Mouse (Mus musculus) ES-Bruce4 (cell line): ENCODE data around the gene Gm28051. TPM values are rescaled to one million over a fixed set of nuclear protein-coding genes. Genes with fewer than 3 reads are reported as not detected.

Source experiments
- H3K27ac ChIP-seq: 2 replicates; pipeline ENCODE4 v1.5.1; 2012; ENCODE audit warnings: low read length, inconsistent platforms; ENCODE audit not compliant: insufficient read depth
- H3K27me3 ChIP-seq: 2 replicates; pipeline ENCODE4 v1.6.1; 2012; ENCODE audit warnings: mild to moderate bottlenecking, low read length, inconsistent platforms; ENCODE audit not compliant: control insufficient read depth, poor library complexity, insufficient read depth, severe bottlenecking
- H3K36me3 ChIP-seq: 2 replicates; pipeline ENCODE4 v1.6.1; 2012; ENCODE audit warnings: inconsistent platforms, mild to moderate bottlenecking, low read length, moderate library complexity; ENCODE audit not compliant: control insufficient read depth, poor library complexity, insufficient read depth, severe bottlenecking
- H3K4me1 ChIP-seq: one replicate; pipeline ENCODE4 v1.8.1; 2011; ENCODE audit warnings: low read length; ENCODE audit not compliant: control insufficient read depth, insufficient read depth
- H3K4me3 ChIP-seq: 2 replicates; pipeline ENCODE4 v1.5.1; 2011; ENCODE audit warnings: low read depth, mild to moderate bottlenecking, low read length
- H3K9ac ChIP-seq: 2 replicates; pipeline ENCODE4 v1.6.1; 2012; ENCODE audit warnings: low read depth, mild to moderate bottlenecking, inconsistent platforms; ENCODE audit not compliant: poor library complexity, severe bottlenecking
- H3K9me3 ChIP-seq: replicated peaks from 2 replicates; pipeline ENCODE4 v1.6.1; 2012; ENCODE audit warnings: mild to moderate bottlenecking, low read length, inconsistent platforms; ENCODE audit not compliant: control insufficient read depth, poor library complexity, insufficient read depth, severe bottlenecking
- CTCF ChIP-seq: IDR thresholded peaks from one replicate; pipeline ENCODE4 v1.8.1; 2011; ENCODE audit warnings: low read depth, low read length
- EP300 ChIP-seq: IDR thresholded peaks from 2 replicates; pipeline ENCODE4 v1.6.1; 2011; ENCODE audit warnings: low read depth, low read length; ENCODE audit not compliant: insufficient read depth
- POLR2A ChIP-seq: IDR thresholded peaks from one replicate; pipeline ENCODE4 v1.8.1; 2011; ENCODE audit warnings: low read length; ENCODE audit not compliant: insufficient read depth
- polyA plus RNA-seq: library from polyadenylated mRNA; stranded (reverse); fragments of >200 nt; gene quantifications from 2 replicates; pipeline ENCODE4 v1.2.4, GENCODE M21; 2011; ENCODE audit warnings: low read depth; ENCODE audit not compliant: missing spikeins, insufficient read depth, insufficient read length

Gene Gm28051
- polyA plus RNA-seq, 1 experiment: not detected

GRCm38 (mm10) chr12:102674123-102674522, 83.4 kb downstream of the Gm28051 start:
- Histone ChIP-seq H3K9ac (no peak overlapping the region), H3K36me3 (peaks cover 21% of the 10 kb centered on the region), H3K4me1 (peaks cover 11% of the 10 kb centered on the region), H3K27ac (no peak overlapping the region), H3K9me3 (no peaks in the 10 kb centered on the region), H3K4me3 (no peak overlapping the region), H3K27me3 (no peaks in the 10 kb centered on the region)
- TF ChIP-seq EP300: no peak
- no peak for TF ChIP-seq POLR2A
- TF ChIP-seq CTCF: no peak

DNA sequence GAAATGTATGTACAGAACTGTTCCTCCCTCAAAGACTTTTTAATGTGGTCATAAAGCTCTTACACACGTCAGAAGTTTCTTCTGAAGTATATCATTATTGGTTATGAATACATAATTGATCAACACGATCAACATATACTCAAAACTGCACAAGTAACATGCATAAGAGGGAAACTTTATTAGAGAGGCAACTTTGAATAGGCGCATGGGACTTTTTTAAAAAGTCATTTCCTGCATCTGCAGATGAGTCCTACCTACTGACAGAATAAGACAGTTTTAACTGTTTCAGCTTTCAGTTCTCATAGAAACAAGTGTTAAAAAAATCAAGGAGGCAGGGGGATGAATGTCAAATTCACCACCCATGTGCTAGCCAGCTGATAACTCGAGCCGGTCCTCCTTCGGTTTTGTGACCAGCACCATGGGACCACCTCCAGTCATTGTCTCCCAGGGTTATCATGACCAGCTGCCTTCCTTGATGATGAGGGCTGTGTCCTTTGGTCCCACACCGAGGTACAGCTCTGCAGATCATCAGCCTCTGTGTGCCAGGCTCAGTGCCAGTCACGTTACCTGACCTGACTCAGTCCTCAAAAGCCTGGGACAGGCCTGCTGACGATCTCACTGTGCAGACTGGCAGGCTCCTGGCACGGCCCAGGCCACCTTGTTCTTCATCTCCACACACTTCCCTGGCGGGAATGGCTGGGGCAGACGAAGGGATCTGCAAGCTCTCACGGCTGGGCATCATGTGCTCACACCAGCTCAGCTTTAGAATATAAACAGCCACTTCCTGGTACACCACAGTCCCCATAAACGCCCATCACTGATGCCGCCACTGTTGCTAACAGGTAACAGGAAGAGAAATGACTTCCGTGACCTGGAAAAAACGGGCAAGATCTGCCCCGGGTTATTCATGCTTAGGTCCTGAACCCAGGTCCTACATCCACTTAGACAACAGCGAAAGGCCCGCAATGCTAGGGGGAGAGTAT, 84.4 kb downstream of the Gm28051 start:
- Histone ChIP-seq H3K36me3 (peaks cover 21% of the 10 kb centered on the region), H3K9ac (no peak overlapping the region), H3K27ac (no peak overlapping the region), H3K4me1 (peaks cover 5% of the 10 kb centered on the region), H3K9me3 (no peaks in the 10 kb centered on the region), H3K27me3 (no peaks in the 10 kb centered on the region), H3K4me3 (no peak overlapping the region)
- TF ChIP-seq EP300 (no peak), CTCF (no peak), POLR2A (no peak)

- TF ChIP-seq CTCF (no peak), POLR2A (no peak), EP300 (no peak)
- Histone ChIP-seq H3K9me3 (no peaks in the 10 kb centered on the region), H3K27ac (no peak overlapping the region), H3K27me3 (no peaks in the 10 kb centered on the region), H3K9ac (no peak overlapping the region), H3K36me3 (peaks cover 21% of the 10 kb centered on the region), H3K4me3 (no peak overlapping the region), H3K4me1 (peaks cover 2% of the 10 kb centered on the region)
Measured at GRCm38 (mm10) chr12:102672176-102672575, 85.4 kb downstream of the Gm28051 start.

GRCm38 (mm10) chr12:102670848-102671247, 86.7 kb downstream of the Gm28051 start:
- Histone ChIP-seq H3K9me3 (no peaks in the 10 kb centered on the region), H3K9ac (no peak overlapping the region), H3K4me1 (no peaks in the 10 kb centered on the region), H3K27me3 (no peaks in the 10 kb centered on the region), H3K4me3 (no peak overlapping the region), H3K36me3 (peaks cover 21% of the 10 kb centered on the region), H3K27ac (no peak overlapping the region)
- TF ChIP-seq POLR2A (no peak), CTCF (no peak), EP300 (no peak)

Other genes starting within 250 kb of the Gm28051 start
- gene Chga, start 202.8 kb downstream of the Gm28051 start, polyA plus RNA-seq: 4.4 and 4.5 TPM in 2 replicates
- 40.4 and 44.0 TPM in 2 replicates for gene Itpk1, start 52.8 kb downstream of the Gm28051 start, polyA plus RNA-seq
- 6.7 and 7.5 TPM in 2 replicates for gene Moap1, start 14.1 kb downstream of the Gm28051 start, polyA plus RNA-seq
- gene Tmem251, start 14.0 kb downstream of the Gm28051 start, polyA plus RNA-seq: 6.3 TPM in 2 replicates
- gene Gon7, start within 50 bp of the Gm28051 start, polyA plus RNA-seq: 23.6 and 26.6 TPM in 2 replicates
- 93.1 and 97.5 TPM in 2 replicates for gene Ubr7, start 202 bp upstream of the Gm28051 start, polyA plus RNA-seq
- 13.5 and 14.2 TPM in 2 replicates for gene Gm20604, start 907 bp upstream of the Gm28051 start, polyA plus RNA-seq
- 35.5 and 38.9 TPM in 2 replicates for gene Btbd7, start 120.7 kb upstream of the Gm28051 start, polyA plus RNA-seq
- not detected in 2 replicates for gene Cox8c, start 141.6 kb upstream of the Gm28051 start, polyA plus RNA-seq
- gene Unc79, start 191.1 kb upstream of the Gm28051 start, polyA plus RNA-seq: 0.27 TPM in 1 of 2 replicates, not detected in the other